Mouse (Mus musculus) intestine, embryonic 16.5 days (tissue): ENCODE data around the gene Sgms1. TPM values are rescaled to one million over a fixed set of nuclear protein-coding genes. Genes with fewer than 3 reads are reported as not detected.
A peak's percentile ranks its signal among the peaks of the same experiment; 100 is the strongest.

Experiments used
- ATAC-seq: fragments of 200-750 bp; cut with Nextera tagmentation; 2 replicates; pipeline ENCODE4 v1.8.0; 2017; ENCODE audit warnings: moderate TSS enrichment, moderate library complexity
- H3K27ac ChIP-seq: fragments of 300-500 bp; sonication (generic); 2 replicates; pipeline ENCODE4 v1.5.1; 2014; ENCODE audit warnings: mild to moderate bottlenecking, low read length
- H3K27me3 ChIP-seq: fragments of 300-500 bp; sonication (generic); replicated peaks from 2 replicates; pipeline ENCODE4 v1.6.1; 2014; ENCODE audit warnings: low read length, control low read depth, mixed read lengths; ENCODE audit not compliant: control insufficient read depth, insufficient read depth
- H3K36me3 ChIP-seq: fragments of 300-500 bp; sonication (generic); 2 replicates; pipeline ENCODE4 v1.6.1; 2014; ENCODE audit warnings: low read length, control low read depth; ENCODE audit not compliant: control insufficient read depth, insufficient read depth
- H3K4me1 ChIP-seq: fragments of 300-500 bp; sonication (generic); 2 replicates; pipeline ENCODE4 v1.6.1; 2014; ENCODE audit warnings: low read length, control low read depth, mixed read lengths; ENCODE audit not compliant: control insufficient read depth, insufficient read depth
- H3K4me2 ChIP-seq: fragments of 300-500 bp; sonication (generic); 2 replicates; pipeline ENCODE4 v1.6.1; 2014; ENCODE audit warnings: low read depth, low read length, control low read depth
- H3K4me3 ChIP-seq: fragments of 300-500 bp; sonication (generic); 2 replicates; pipeline ENCODE4 v1.5.1; 2014; ENCODE audit warnings: mild to moderate bottlenecking, low read length
- H3K9ac ChIP-seq: fragments of 300-500 bp; sonication (generic); 2 replicates; pipeline ENCODE4 v1.6.1; 2014; ENCODE audit warnings: low read depth, low read length
- H3K9me3 ChIP-seq: fragments of 300-500 bp; sonication (generic); 2 replicates; pipeline ENCODE4 v1.6.1; 2016; ENCODE audit warnings: low read length, control low read depth; ENCODE audit not compliant: control insufficient read depth
- WGBS: fragments of 180-500 bp; shearing (Covaris S2); extraction: QIAGEN DNeasy Blood & Tissue Kit; methylation state at CpG from one replicate; pipeline ENCODE4 v1.1.7; 2014; 5-methylcytosine and 5-hydroxymethylcytosine counted together
- polyA plus RNA-seq: library from polyadenylated mRNA; unstranded; fragments of >200 nt; fragmentation: Nextera tagmentation; extraction: Ambion mirVana; gene quantifications from 2 replicates; pipeline ENCODE4 v1.2.1, GENCODE M21; 2015

The Sgms1 gene
- polyA plus RNA-seq, 1 experiment from 2014 or later: 33.1 TPM

DNA sequence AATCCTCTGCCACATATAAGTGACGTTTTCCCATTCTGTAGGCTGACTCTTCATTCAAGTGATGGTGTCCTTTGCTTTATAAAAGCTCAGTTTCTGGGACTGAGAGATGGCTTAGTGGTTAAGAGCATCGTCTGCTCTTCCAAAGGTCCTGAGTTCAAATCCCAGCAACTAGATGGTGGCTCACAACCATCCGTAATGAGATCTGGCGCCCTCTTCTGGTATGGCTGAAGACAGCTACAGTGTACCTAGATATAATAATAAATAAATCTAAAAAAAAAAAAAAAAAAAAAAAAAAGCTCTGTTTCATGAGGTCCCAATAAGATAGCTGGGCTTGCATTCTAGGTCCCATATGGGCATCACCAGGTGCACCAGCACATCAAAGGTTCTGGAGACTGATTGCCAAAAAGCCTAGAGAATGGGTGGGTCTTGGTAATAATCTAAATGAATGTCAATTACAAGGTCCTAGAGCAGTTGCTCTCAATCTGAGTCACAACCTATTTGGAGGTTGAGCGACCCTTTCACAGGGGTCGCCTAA is 272.0 kb downstream of the Sgms1 start:
- no peaks in the 10 kb centered on the region for H3K27me3 ChIP-seq
- no peak overlapping the region for H3K4me2 ChIP-seq
- no peak overlapping the region for H3K27ac ChIP-seq
- ATAC-seq: no peak
- H3K9me3 ChIP-seq: no peaks in the 10 kb centered on the region
- H3K4me3 ChIP-seq: no peak overlapping the region
- 81% methylated on average over 6 of the region's 6 CpGs for WGBS
- H3K9ac ChIP-seq: no peak overlapping the region
- no peaks in the 10 kb centered on the region for H3K4me1 ChIP-seq
- no peaks in the 10 kb centered on the region for H3K36me3 ChIP-seq

DNA sequence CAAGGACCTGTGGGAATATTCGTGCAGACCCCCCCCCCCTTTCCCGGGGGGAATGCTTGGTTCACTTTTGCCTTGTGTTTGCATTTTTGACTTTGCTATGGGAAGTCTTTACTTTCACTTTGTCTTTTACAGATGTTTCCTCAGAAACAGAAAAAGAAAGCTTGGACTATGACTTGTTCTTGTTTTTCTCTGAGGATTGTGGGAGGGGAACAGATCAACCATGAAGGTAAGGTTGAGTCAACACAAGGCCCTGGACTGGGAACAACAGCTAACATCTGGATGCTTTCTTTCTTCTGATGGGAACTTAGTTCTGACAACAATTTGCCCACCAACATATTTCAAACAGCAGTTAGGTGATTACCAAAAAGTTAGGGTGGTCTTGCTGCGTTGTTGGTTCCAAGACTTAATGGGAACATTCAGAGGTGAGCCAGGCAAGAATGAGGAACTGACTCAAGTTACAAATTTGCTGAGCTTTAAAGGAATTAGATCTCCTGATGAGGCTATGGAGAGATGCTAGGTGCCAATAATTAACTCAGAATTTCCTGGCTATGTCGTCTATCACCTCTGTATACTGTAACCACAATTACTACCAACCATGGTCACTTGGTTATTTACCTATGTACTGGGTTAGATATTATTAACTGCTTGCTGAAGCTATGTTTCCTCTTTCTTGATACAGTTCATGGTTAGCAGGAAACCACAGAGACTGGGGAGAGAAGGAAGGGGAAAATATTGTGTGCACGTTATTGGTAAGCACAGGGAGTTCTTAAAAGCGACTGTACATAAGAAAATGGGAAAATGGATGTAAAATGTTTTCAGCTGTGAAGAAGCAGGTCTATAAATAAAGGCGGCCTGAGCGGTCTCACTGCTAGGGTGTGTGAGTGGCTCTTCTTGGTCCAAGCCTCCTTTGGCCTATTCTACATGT is 277.4 kb downstream of the Sgms1 start:
- Histone ChIP-seq H3K9ac (no peak overlapping the region), H3K9me3 (no peaks in the 10 kb centered on the region), H3K27ac (no peak overlapping the region), H3K4me1 (peaks cover 3% of the 10 kb centered on the region; the same call in 1 of the 2 replicates), H3K27me3 (no peaks in the 10 kb centered on the region), H3K36me3 (no peaks in the 10 kb centered on the region), H3K4me2 (no peak overlapping the region), H3K4me3 (no peak overlapping the region)
- no peak for ATAC-seq
- WGBS: 87% methylated on average over 8 of the region's 8 CpGs

GRCm38 (mm10) chr19:32107771-32108306 is 281.7 kb downstream of the Sgms1 start, which contains the start of gene Asah2:
Asah2 (minus strand) TSS chr19:32108211.
- peaks cover 16% of the 10 kb centered on the region for H3K4me1 ChIP-seq
- peak within 1 kb of the TSS; percentile 99 for H3K27ac ChIP-seq
- H3K9me3 ChIP-seq: no peaks in the 10 kb centered on the region
- no peaks in the 10 kb centered on the region for H3K27me3 ChIP-seq
- H3K4me2 ChIP-seq: peak within 1 kb of the TSS; percentile 63
- peak; percentile 96 for ATAC-seq
- peak within 1 kb of the TSS; percentile 96 for H3K9ac ChIP-seq
- WGBS: under 1% methylated on average over 28 of the region's 28 CpGs
- H3K4me3 ChIP-seq: peak within 1 kb of the TSS; percentile 73
- no peaks in the 10 kb centered on the region for H3K36me3 ChIP-seq

- Histone ChIP-seq H3K4me2 (peak overlapping the region; percentile 63), H3K9ac (no peak overlapping the region), H3K27me3 (no peaks in the 10 kb centered on the region), H3K36me3 (no peaks in the 10 kb centered on the region), H3K4me3 (peak overlapping the region; percentile 73; the same call in 1 of the 2 replicates), H3K27ac (peak overlapping the region; percentile 99; the same call in 1 of the 2 replicates), H3K4me1 (peaks cover 16% of the 10 kb centered on the region), H3K9me3 (no peaks in the 10 kb centered on the region)
- no peak for ATAC-seq
- WGBS: 88% methylated on average over 2 of the region's 2 CpGs
Observed at GRCm38 (mm10) chr19:32106750-32107149, 282.8 kb downstream of the Sgms1 start.

GRCm38 (mm10) chr19:32104217-32104616 is 285.3 kb downstream of the Sgms1 start:
- H3K9me3 ChIP-seq: no peaks in the 10 kb centered on the region
- H3K9ac ChIP-seq: 0 out of 2 replicates have a peak overlapping the region, but pooled peaks have one; percentile 11
- H3K4me3 ChIP-seq: no peak overlapping the region
- H3K4me1 ChIP-seq: peaks cover 16% of the 10 kb centered on the region
- H3K27ac ChIP-seq: peak overlapping the region; percentile 82
- H3K36me3 ChIP-seq: no peaks in the 10 kb centered on the region
- peak; percentile 51 for ATAC-seq
- WGBS: 45% methylated on average over 4 of the region's 4 CpGs
- no peak overlapping the region for H3K4me2 ChIP-seq
- H3K27me3 ChIP-seq: no peaks in the 10 kb centered on the region

- Histone ChIP-seq H3K4me1 (peaks cover 16% of the 10 kb centered on the region), H3K4me2 (no peak overlapping the region), H3K36me3 (no peaks in the 10 kb centered on the region), H3K9me3 (no peaks in the 10 kb centered on the region), H3K4me3 (no peak overlapping the region), H3K27me3 (no peaks in the 10 kb centered on the region), H3K9ac (no peak overlapping the region), H3K27ac (no peak overlapping the region)
- 19% methylated on average over 9 of the region's 9 CpGs for WGBS
- no peak for ATAC-seq
Observed at GRCm38 (mm10) chr19:32102976-32103300, 286.6 kb downstream of the Sgms1 start.

DNA sequence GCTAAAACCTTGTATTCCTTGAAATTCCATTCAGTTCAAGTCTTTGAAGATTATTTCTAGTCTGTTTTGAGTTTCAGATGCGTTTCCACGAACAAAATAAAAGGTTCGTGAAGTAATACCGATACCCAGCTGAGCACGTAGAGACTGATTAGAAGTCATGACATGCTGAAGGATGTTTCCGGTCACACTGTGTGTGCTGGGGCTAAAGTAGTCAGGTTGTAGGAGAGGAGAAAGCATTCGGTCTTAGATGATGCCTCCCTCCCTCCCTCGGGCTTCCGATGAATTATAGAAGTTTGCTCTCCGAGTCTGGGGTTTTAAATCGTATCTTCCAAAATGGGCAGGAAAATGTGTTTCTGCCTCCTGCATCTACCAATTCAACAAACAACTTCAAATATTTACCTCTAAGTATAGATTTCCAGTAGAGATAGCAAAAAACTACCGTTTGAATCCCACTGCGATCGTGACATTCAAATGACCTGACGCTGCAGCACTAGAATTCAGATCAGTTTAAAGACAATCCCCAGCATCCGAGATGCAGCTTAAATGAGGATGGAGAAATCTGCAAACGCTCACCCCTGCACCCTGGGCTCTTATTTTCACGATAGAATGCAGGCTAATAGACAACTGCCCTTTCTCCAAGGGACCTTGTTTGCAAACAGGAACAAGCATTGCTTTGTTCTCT is 287.1 kb downstream of the Sgms1 start:
- H3K27ac ChIP-seq: no peak overlapping the region
- no peak overlapping the region for H3K4me3 ChIP-seq
- H3K4me2 ChIP-seq: no peak overlapping the region
- H3K36me3 ChIP-seq: no peaks in the 10 kb centered on the region
- peaks cover 16% of the 10 kb centered on the region for H3K4me1 ChIP-seq
- WGBS: 39% methylated on average over 18 of the region's 18 CpGs
- no peaks in the 10 kb centered on the region for H3K27me3 ChIP-seq
- no peak for ATAC-seq
- no peak overlapping the region for H3K9ac ChIP-seq
- no peaks in the 10 kb centered on the region for H3K9me3 ChIP-seq

- no peak overlapping the region for H3K27ac ChIP-seq
- WGBS: 78% methylated on average over 3 of the region's 3 CpGs
- no peak overlapping the region for H3K9ac ChIP-seq
- H3K27me3 ChIP-seq: no peaks in the 10 kb centered on the region
- no peak overlapping the region for H3K4me3 ChIP-seq
- H3K9me3 ChIP-seq: no peaks in the 10 kb centered on the region
- no peak for ATAC-seq
- no peaks in the 10 kb centered on the region for H3K36me3 ChIP-seq
- H3K4me2 ChIP-seq: no peak overlapping the region
- H3K4me1 ChIP-seq: no peaks in the 10 kb centered on the region
Observed at GRCm38 (mm10) chr19:32098582-32098981, 290.9 kb downstream of the Sgms1 start.

DNA sequence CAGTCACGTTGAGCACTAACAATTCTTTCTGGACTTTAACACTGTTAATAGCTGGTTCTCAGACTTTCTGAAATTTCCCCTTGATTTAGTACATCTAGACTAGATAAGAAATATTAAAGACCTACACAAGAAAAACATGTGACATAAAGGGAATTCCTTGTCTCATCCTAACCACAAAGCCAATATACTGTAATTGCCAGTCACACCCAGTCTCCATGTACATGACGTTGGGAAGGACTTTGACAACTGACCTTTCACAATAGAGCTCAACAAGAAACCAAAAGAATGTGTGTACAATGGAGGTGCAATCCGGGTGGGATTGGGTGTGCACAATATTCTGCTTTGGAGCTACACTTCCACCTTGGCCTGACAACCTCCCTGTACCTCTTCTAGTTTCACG is 297.2 kb downstream of the Sgms1 start:
- H3K4me2 ChIP-seq: no peak overlapping the region
- 78% methylated on average over 4 of the region's 4 CpGs for WGBS
- no peaks in the 10 kb centered on the region for H3K27me3 ChIP-seq
- no peaks in the 10 kb centered on the region for H3K4me1 ChIP-seq
- ATAC-seq: peak; percentile 89
- no peaks in the 10 kb centered on the region for H3K9me3 ChIP-seq
- peak overlapping the region; percentile 49; the same call in 1 of the 2 replicates for H3K27ac ChIP-seq
- no peaks in the 10 kb centered on the region for H3K36me3 ChIP-seq
- no peak overlapping the region for H3K4me3 ChIP-seq
- H3K9ac ChIP-seq: no peak overlapping the region
